Mouse (Mus musculus): ENCODE data around the gene 1700001O22Rik.

The 1700001O22Rik gene

DNA sequence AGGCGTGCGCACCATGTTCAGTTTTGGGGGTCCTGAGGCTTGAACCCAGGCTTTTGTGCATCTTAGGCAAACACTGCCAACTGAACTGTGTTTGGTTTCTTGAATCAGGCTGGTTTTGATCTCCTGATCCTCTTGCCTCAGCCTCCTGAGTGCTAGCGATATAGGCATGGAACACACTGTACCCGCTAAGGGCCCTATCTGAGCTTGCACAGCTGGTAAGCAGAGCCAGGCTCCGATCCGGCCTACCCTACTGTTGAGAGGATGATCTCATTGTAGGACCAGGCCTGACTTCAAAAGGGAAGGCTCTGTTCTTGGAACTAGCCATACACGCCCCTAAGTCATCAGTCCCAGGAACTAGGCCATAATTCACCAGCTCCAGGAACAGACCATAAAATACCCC, 7.1 kb upstream of the 1700001O22Rik start:
- no peak for DNase-seq

DNA sequence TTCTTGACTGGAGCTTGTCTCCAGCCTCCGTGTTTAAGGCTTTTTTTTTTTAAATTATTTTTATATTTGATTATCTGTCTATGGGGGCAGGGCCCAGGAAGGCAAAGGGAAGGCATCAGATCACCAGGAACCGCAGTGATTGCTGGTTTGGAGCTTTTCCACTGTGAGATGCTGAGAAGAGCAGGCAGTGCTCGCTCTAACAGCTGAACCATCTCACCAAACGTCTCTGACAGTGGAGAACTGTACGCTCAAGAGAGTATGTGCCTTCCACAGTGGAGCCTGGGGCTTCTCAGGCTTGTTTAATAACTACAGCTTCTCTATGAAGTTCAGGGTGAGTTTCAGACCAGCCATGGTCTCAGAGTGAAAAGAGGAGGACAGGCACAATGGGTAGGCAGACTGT, 6.0 kb upstream of the 1700001O22Rik start:
- no peak for DNase-seq

DNA sequence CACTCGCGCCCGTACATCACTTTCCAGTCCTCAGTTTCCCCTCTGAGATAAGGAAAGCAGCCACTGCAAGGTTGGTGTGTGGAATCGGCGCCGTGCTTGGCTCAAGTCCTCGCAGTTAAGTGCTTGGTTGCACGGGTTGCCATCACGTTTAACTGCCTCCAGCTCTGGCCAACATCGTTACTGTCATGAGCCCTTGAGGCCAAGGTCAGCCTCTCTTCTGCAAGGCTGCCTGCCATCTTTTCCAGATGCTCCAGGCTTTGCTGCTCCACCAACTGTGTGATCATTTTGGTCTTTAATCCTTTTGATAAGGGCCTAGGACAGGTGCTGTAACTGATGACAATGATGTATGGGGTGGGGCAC, 4.8 kb upstream of the 1700001O22Rik start:
- no peak for DNase-seq

DNA sequence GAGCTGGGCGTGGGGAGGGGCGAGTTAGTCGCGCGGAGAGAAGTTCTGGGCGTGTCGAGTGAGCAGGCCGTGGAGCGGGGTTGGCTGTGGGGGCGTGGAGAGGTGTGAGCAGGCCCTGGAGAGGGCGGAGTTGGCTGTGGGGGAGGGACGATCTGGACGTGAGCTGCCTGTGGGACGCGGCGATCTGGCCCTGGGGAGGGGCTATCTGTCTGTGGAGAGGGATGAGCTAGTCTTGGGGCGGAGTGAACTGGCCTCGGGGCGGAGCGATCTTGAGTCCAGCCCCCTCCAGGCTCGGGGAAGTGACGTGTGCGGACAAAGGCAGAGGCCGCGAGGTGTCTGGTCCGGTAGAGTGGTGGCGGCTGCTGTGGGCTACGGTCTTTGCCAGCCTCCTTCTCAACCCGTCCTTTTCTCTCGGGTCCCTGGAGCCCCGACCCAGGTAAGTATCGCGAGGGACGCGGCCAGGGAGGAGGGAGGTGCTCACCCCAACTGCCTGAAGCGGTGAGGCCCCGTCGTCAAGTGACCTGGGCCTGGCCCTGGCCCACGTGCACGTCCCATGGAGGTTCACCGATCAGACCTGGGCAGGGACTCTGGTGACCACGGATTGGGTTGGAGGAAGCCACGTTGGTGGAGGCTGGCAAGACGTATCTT, 4.3 kb upstream of the 1700001O22Rik start, which contains the start of gene Ntmt1:
TSS of gene Ntmt1 (plus strand) at position 179 of the 648 bp plus-strand sequence.
- DNase-seq = peak; percentile 92 to 99

DNA sequence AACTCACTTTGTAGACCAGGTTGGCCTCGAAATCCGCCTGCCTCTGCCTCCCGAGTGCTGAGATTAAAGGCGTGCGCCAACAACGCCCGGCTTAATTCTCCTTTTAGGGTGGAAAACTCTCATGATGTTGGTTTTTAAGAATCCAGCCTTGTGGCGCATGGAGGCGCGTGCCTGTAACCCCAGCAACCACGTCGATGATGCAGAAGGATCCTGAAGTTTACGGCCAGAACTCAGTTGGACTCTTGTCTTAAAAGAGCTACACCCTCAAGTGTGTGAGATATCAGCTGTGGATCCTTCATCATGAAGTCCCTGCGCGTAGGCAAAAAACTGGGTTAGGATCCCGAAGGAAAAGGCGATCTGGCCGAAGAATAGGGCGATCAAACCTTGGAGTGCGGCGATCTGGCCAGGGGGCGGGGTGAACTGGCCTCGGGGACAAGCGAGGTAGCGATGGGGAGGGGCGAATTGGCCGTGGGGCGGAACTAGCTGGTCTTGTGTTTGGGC, 3.7 kb upstream of the 1700001O22Rik start:
- DNase-seq = no peak

DNA sequence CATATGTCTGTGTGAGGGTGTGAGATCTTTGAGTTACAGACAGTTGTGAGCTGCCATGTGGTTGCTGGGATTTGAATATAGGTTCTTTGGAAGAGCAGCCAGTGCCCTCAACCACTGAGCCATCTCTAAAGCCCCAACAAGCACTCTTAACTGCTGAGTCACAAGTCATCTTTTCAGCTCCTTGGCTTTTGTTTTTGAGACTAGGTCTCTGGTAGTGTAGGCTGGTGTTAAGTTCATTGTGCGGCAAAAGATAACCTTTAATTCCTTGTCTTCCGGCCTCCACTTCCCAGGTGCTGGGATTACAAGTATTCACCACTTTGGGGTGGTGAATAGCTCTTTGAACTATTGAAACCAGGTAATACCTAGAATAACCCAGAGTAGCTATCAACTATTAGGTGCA, 2.5 kb upstream of the 1700001O22Rik start:
- no peak for DNase-seq

DNA sequence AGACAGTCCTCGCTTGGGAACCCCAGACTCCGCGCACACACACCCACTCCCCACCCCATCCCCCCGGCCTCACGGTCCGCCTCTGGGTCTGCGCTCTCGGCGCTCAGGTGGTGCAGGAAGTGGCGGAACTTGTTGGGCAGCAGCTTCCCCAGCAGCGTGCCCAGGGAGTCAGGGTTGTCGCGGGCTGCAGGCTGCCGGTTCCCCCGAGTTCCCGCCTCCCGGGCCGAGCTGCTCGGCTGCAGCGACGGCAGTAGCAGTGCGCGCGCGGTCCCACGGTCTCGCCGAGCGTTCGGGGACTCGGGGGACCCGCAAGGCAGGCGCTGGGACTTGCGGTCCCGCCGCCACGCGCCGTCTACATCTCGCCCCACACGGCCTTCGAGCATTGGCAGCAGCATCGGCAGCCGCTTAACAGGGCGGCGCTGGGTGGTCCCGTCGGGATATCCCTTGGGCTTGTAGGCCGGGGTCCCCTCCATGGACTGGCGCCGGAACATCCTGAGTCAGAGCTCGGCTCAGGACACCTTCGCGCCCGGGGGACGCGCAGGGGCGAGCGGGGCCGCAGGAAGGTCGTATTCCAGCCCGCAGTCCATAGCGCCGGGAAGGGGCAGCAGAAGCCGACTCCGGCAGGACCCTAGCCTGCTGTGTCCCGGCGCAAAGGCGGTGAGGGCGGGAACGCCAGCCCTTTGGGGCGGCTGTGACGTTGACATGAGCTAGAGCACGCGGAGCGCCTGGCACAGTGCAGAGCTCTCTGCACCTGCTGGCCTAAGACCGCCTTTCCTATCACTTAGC, 2.2 kb downstream of the 1700001O22Rik start:
- peak; percentile 34 to 46 for DNase-seq

DNA sequence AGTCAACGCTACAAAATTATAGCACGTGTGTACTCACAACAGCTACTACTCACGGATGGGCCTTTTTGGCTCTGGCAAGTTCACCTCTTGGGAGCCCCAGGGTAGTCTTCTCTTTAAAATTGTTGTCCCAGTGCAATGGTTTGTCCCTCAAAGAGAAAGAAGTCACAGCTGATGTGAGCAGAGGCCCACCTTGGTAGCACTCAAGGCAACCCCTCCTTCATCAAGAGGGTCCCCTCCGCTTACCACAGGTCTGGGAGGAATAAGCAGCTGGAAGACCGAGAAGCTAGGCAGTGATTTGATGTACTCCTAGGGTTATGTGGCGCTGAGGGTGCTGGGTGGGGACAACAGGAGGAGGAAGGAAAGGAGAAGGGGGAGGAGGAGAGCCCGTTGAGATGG, 2.8 kb downstream of the 1700001O22Rik start:
- no peak for DNase-seq

DNA sequence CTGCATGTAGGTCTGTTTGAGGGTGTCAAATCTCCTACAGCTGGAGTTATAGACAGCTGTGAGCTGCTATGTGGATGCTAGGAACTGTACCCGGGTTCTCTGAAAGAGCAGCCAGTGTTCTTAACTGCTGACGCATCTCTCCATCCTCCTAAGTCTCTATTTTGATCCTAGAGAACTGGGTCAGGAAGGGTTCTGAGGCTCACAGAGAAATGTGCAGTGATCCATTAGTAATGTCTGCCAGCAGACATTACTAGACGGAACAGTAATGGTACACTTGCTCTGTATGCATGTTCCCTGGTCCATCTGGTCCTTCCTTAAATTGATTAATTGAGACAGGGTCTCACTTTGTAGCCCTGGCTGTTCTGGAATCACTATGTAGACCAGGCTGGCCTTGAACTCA, 4.0 kb downstream of the 1700001O22Rik start:
- DNase-seq = no peak

DNA sequence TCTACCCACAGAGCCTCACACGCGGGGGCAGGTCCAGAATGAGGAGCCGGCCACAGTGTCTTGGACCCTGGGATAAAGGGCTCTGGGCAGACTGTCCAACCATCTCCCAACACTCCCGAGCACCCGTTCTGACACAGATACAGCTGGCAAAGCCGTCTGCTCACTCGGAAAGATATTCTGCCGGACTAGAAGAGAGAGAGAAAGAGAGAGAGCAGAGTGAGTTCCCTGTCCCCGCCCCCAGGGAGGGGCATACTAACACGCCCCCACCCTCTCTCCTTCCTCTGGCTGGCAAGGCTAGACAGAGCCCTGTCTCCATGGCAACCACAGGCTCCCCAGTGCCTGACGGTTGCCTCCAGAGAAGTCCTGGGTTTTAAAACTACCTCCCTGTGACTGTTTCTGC, 7.1 kb downstream of the 1700001O22Rik start:
- DNase-seq = peak; percentile 59 to 65

DNA sequence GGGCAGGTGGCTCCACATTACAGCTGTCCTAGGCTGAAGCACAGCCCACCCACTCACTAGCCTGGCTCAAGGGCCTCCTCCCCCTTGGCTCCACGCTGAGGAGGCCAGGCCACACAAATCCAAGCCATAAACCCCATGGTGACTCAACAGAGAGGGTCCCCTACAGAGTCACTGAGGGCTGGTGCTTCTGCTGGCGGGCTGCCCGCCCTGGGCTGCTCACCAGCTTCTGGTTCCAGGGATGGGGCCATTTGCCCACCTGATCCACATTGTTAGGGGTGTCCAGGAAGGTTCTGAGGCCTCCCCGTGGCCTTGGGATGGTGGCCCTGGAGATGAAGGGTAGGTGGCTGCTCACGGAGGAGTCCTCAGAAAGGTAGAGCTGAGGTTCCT, 7.6 kb downstream of the 1700001O22Rik start:
- DNase-seq = peak in 1 of 2 experiments; percentile 27

DNA sequence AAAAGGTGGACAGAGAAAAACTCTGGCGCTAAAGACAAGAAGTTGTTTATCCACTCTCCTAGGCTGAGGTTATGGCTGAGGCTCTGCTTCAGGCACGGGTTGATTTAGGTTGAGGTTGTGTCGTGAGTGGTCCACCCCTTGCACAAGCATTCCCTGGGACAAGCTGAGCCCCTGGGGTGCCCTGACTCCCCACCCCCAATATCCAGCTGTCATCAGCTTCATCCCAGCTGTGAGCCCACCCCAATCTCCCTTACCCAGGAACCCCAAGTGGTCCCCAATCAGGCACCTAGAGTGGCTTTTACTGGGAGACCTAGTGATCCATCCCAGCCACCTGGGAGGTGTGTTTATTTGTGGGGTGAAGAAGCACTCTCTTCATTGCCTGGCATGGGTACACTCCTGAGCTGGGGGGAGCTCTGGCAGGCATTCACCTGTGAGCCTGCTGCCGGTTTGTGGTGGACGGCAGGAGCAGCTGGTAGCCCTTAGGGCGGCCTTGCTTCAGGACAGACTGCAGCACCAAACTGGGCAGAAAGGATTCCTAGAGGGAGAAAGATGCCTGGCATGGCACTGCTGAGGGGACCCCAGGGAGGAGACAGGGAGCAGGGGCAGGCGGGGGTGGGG, 8.1 kb downstream of the 1700001O22Rik start:
- no peak for DNase-seq

DNA sequence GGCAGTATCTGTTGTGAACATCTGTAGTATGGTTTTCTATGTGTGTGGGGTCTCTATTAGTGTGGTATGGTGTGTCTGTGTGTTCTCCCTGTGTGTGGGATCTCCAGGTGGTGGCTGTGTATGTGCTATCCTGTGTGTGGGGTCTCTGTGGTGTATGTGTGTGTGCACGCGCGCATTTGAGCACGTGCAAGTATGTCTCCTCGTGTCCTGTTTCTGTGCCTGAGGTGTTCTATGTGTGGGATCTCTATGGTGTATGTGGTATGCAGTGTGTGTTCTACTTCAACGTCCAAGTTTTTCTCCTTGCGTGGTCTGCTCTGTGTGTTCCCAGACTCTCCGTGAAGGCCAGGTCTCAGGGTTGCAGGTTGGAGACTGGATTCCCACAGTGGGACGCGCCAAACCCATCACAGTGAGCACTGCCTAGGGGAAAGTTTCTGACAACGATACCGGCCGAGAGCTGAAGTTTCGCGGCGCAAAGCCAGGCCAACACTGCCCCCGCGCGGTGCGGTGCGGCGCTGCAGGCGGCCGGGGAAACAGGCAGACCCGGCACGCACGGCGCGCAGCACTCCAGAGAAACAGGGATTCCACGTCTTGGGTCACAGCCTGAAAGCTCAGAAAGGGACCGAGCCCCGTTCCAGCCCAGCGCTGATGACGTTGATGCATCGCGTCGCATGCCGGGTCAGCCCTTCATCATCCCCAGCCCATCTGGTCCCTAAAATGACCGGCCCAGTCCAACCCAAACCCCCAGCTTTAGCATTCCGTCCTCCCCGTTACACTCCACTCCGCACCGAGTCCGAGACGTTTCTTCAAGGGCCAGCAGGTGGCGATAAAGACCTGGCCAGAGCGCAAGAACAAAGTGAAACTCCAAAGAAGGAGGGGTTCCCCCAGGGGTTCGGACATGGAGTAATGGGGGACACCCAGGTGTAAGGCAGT, 9.0 kb downstream of the 1700001O22Rik start:
- peak; percentile 88 to 99 for DNase-seq

DNA sequence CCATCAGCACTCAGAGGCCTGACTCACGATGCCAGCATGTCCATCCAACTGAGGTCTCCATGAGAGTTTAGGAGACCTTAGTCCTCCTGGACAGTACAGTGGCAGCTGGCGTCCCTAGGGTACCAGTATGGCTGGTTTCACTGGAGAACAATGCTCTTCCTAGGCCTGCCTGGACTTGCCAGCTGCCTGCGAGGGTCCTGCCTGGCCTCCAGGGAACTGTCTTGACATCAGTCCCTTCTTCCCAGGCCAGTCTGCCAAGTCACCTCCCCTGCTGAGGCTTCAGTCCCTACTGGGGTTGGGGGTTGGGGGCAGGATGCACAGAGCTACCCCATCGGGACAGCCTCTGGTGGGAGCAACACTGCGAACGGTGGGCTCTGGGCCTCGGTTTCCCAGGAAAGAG, 11.4 kb downstream of the 1700001O22Rik start:
- no peak for DNase-seq

DNA sequence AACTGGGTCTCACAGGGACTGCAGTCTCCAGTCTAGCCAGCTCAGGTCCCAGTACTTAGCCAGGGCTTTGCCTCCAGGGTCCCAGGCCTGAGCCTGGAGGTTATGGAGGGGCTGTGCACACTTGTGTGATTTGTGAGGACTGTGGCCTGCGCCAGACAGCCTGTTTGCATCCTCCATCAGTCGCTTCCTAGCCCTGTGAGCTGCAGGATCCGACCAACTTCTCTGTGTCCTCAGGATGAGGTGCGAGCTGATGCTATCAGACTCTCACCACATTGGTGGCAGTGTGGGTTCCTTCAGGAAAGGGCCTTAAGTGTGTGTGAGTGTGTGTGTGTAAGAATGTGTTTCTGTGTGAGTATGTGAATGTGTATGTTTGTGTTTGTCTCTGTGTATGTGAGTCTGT, 16.0 kb downstream of the 1700001O22Rik start:
- DNase-seq = no peak

DNA sequence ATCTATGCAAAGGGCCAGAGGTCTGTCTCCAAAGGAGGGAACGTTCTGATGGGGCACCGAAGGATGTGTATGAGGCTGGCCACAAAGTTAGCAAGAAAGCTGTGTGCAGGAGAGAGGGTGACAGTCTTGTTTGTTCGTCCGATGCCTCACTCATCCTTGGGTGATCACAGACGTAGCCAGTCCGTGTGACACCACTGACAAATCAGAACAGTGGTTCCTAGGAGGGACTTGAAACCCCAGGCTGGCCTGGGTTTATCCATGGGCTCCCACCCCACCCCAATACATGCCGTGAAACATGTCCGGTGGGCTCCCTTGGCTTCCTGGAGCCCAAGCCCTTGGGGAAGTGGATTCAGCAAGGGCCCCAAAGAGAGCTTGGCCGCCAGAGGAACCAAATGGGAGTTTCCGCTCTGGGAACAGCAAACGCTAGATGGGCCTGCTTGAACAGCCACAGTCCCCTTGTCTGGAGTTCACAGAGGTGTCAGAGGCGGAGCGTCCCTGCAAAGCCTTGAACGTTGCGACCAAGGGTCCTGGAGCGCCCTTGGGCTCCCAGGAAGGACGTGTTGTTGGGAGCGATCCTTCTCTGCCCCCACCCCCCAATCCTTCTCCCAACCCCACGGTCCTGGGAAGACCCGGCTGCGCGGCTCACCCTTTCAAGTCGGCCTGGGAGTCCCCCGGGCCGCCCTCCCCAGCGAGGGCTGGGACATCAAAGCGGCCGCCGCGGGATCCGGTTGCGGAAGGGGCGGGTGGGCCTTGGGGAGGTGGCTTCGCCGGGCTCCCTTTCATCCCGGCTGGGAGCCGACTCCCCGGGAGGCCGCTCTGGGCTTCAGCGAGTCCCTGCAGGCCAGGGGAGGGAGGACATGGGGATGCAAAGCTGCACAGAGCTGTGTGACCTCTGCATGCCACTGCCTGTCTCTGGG, 19.1 kb downstream of the 1700001O22Rik start:
- no peak for DNase-seq

DNA sequence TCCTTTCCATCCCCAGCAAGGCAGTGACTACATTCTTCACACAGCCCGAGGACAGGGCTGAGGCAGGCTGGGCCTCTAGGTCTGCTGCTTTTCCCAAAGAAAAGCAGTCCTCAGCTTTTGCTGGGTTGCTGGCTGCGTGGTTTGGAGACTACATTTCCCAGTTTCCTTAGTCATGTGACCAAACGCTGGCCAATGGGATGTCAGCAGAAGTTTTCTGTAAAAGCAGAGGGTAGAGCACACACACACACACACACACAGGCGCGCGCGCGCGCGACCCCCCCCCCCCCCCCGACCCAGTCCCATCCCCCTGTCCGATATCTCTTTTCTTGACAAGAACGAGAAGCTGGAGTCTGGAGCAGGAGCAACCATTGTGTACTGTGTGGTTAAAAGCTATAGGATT, 20.1 kb downstream of the 1700001O22Rik start:
- peak; percentile 58 to 75 for DNase-seq

DNA sequence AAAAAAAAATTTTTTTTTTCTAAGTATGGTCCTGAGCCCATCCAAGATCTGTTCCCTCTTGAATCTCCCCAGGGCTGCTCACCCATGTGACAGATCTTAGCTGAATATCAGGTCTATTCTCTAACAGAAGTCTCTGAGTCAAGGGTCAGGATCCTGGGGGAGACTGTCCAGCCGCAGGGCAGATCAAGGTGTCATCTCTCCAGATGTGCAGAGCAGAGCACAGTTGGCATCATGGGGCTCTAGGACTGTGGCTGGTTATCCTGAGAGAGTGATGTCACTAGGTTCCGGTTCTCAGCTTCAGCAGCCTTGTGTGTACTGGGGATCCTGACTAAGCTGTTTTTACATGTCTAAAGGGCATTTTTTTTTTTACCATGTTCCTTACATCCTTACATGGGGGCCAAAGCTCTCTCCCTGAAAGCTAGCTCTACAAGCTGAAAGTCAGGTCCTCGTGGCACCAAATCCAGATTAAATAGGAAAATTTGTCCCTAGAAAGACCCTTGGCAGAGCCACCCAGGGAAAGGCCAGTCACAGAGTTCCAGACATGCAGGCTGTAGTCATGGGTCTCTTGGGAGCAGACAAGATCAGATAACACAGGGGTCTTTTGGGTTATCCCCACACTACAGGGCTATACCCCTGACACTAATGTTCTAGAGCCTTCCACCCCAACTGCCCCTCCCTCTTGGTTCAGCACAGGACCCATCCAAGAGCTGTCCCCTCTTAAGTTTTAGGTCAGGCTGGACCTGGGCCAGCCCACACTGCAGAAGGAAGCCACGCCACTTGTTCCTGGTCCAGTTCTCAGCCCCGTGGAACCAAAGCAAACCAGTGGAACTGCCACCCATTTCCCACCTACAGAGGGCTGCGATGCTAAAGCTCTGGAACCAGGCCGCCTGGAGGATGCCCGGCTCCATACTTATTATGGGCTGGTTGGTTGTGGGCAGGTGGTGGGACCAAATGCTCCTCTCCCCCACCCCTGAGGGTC, 20.9 kb downstream of the 1700001O22Rik start:
- DNase-seq = no peak

DNA sequence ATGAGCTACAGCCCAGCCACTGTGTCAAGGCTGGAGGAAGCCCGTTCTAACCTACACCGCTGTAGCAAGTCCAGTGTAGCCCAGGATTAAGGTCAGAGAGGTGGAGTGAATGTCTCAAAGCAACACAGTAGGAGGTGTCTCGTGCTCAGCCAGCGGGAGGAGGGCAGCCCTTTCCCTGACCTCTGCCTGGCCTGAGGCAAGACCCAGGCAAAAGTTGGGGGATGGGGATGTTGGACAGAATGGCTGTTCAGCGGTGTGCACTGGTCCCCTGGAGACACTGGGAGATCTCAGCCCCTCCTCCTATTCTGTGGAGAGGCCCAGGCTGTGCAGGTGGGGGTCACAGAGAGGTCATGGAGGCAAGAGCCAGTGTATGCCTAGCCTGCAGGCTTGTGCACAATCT, 24.2 kb downstream of the 1700001O22Rik start:
- DNase-seq = no peak

DNA sequence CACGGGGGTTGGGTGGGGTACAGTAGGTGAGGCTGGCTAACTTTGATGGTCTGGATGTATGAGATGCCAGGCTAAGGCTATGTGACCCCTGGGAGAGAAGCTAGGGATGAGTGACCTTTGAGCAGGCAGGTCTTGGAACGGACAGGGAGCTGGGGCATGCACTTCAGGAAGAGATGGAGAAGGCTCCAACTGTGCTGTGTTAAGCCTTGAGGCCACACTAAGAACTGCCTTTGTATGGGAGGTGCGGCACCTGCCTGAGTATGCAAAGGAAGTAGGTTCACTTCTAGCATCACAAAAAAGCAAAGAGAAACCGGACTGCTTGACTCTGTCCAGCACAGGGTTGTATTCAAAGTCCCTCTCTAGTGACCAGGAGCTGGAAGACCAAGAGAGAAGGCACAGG, 25.2 kb downstream of the 1700001O22Rik start:
- no peak for DNase-seq

Measured in cerebellum, adult 18-20 months (tissue).